Mouse (Mus musculus) liver, adult (tissue): ENCODE measurements around the gene Calm2.
A peak's percentile ranks its signal among the peaks of the same experiment; 100 is the strongest.

ENCODE experiments used
- GATA4 ChIP-seq: IDR thresholded peaks from 2 replicates; pipeline ENCODE4 v1.6.1; 2014; ENCODE audit warnings: mild to moderate bottlenecking, low read length; ENCODE audit not compliant: insufficient replicate concordance

The Calm2 gene

DNA sequence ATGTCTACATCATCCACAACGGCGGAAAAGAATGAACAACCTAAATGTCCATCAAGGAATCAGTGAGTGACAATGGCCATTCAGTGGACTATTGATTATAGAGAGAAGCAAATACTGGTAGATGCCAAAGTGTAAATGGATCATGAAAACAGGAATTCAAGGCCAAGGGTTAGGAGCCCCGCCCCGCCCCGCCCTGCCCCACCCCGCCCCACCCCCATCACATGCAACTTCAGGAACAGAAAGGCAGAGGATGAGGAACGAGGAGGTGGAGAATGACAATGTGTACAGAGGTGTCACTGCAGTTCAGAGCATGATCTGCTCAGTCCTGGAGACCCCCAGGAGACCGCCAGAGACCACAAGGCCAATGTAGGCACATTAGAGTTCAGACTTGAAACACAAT is 23.5 kb upstream of the Calm2 start:
- no peak for TF ChIP-seq GATA4

DNA sequence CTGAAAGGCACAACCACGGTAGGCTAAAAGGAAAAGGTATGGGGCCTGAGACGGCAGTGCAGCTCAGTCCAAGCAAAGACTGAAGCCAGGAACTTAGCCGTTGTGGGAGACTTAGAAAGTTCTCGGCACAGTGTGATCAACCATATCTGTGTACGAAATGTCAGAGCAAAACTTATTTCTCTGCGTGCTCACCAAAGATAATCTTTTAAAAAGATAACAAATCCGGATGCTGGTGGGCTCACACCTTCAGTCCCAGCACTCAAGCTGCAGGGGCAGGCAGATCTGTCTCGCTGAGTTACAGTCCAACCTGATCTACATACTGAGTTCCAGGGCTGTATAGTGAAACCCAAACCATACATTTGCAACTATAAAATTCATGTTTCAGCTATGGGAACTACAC is 22.7 kb upstream of the Calm2 start:
- TF ChIP-seq GATA4 = no peak

DNA sequence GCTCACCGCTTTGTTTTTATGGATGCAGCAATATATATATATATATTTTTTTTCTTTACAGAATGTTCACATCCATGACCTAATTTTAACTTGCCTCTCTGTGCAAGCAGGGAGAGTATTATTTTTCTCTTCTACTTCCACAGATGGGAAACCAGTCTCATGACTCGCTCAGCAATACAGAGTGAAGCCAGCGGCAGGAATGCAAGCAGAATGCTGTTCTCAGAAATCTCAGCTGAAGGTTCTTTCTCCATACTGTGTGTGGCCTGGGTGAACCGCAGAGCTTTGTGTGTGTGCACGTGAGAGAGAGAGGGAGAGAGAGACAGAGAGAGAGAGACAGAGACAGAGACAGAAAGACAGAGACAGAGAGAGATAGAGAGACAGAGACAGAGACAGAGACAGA is 21.9 kb upstream of the Calm2 start:
- TF ChIP-seq GATA4 = no peak

DNA sequence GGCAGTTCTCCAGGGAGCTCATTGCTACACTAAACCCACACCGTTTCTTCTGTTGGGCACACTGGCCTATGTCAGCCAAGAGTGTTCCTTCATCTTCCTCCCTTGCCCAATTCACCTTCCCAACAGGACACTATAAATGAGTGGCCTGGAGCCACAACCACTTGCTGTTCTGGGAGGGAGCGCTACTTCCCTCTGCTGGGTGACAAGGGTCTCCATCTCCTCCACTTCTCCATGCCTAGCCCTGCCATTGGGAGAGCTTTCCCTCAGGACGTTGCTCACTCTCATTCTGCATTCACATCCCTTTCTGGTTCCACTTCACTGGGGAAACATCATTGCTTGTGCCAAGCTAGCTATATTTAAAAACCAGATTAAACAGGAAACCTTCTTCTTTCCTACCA is 14.8 kb upstream of the Calm2 start:
- no peak for TF ChIP-seq GATA4

DNA sequence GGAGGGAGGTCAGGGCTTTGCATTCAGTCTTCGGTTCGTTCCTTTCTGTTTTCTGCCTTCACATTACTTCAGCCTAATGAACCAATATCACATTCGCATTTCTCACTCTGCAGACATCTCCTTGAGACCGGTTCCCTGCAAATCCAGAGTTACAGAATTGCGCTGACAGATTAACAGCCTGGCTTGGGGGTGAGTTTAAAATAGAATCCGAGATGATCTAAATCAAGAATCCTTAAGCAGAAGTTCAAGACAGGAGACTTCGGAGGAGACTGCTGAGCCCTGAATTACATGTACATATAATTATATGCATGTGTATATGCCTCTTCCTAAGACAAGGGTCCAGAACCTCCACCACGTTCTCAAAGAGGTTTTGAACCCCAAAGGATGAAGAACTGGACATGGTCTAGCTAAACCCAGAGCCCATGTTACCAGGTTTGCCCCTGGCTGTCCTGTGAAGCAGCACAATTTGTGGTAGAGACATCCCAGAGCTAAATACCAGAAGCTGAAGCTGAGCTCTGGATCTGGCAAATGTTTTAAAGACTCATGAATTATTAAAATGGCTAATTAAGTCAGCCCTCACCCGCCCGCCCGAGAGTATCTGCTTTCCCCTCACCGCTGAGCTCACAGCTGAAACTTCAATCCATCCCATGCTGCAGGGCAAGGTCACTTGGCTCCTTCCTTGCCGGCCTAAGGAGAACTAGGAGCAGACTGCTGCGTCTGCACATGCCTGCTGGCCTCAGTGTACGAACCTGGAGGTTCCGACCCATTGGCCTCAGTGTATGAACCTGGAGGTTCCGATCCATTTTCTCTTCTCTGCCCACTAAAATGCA is 14.1 kb upstream of the Calm2 start:
- no peak for TF ChIP-seq GATA4

DNA sequence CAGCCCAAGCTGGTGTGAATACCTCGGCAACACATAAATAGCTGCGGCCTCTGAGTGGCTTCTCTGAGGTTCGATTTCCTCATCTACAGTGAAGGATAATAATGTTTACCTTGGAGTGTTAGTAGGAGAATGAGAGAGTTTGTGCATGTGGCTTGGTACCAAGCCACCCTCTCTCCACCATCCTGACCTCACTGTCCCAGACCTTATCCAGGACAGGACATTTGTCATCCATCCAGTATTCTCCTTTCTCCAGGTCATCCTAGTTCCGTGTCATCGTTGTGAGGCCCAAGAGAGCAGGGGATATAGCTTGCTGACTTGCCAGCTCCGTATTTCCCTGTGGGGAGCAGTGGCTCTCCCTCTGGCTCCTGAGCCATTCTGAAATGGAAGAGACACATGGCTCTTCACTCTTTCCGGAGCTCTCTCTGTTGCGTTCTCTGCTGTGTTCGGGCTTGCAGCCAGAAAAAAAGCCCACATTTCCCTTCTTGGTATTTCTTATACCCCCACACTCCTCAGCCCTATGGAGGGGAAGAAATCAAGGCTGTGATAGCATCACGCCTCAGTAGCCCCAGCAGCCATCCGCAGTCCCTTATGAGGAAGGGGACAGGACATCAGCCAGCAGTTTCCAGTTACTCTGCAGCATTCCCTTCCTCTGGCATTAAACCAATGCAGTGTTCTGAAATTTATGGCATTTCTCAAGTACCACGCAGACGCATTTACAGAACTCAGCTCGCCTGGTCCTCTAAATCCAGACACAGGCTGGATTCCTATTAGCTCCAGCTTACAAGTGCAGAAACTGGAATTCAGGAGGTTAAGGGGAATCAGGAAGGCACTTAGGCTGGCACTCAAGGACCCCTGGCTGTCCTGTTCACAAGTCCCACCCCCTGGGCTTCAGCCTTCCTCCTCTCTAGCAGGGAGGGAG is 13.3 kb upstream of the Calm2 start:
- no peak for TF ChIP-seq GATA4

DNA sequence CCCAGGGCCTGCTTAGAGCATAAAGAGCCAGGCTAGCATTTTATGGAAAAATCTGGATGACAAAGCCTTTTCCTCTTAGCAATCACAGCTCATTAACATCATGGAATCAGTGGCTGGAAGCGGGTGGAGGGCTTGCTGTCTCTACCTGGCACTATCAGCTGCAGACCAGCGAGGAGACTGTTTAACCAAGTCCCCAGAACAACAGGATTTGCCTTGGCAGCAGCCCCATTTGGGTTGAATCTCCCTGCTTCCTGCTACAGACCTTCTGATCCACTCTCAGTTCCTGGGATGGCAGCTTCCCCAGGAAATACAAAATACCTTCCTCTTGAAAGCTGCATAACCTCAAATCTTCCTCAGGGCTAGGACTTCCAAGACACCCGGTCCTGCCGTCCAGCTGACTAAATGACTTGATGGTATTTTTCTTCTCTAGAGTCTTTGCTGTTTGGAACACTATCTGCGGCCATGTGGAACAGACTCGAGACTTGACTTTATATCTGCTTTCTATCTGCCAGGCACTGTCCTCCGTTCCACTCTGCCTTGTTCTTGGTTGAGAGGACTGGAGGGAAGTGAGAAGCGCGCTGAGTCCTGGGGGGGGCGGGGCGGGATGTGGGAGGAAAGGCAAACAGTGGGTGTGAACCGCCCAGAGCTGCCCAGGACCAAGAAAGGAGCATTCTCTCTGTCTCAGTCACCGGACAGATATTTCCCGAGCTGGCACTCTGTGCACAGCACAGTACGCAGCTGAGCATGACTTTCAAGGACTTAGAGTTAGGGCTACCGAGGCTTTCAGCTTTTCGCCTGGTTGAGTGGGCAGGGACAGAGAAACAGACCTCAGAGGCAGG is 12.4 kb upstream of the Calm2 start:
- peak; percentile 29; the same call in 1 of the 2 replicates for TF ChIP-seq GATA4

DNA sequence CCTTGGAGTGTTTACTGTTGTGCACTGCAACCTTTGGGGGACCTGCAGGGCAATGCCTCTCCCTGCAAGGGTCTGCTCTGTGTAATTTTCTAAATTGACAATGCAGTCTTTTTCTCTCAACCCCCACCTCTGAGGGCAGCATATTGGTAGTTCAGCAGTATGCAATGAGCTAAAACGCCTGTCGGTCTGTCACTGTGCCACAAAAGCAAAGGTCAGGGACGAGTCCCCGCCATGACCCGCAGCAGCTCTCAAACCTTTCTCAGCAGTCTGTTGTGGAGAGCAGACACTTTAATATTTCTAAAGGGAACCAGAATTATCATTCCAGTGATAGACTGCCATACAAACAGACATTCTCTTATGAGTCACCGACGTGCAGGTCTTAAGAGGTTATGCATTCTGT is 11.2 kb upstream of the Calm2 start:
- no peak for TF ChIP-seq GATA4

DNA sequence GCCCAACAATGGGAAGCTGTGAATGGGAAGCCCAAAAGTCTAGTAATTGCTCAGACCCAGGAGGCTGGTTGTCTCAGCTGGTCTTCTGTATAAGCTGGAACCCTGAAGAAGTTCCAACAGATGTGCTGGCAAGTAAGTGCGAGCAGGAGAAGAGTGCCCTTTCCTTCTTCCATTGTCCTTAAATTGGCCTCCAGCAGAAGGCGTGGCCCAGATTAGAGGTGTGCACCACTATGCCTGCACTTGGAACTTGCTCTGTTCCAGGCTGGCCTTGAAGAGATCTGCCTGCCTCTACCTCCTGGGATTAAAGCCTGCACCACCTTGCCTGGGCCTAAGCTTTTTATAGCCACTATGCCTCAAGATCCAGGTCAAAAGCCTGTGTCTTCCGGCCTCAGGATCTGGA is 7.4 kb upstream of the Calm2 start:
- no peak for TF ChIP-seq GATA4

DNA sequence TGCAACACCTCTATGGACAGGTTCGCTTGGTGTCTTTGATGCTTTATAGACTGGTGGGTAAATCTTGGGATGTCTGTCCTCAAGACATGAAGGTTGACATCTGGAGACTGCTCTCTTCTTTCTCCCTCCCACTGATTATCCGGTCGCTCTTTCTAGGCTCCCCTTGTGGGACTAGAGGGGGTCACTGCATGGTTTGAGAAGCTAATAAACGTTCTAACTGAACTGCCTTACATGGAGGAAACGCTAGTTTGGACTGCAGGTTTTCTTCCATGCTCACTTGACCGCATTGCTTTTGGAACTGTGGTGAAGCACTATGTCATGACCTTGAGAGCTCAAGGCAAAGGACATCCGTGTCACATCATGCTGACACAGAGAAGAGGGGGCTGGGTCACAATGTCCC is 6.6 kb upstream of the Calm2 start:
- TF ChIP-seq GATA4 = no peak

DNA sequence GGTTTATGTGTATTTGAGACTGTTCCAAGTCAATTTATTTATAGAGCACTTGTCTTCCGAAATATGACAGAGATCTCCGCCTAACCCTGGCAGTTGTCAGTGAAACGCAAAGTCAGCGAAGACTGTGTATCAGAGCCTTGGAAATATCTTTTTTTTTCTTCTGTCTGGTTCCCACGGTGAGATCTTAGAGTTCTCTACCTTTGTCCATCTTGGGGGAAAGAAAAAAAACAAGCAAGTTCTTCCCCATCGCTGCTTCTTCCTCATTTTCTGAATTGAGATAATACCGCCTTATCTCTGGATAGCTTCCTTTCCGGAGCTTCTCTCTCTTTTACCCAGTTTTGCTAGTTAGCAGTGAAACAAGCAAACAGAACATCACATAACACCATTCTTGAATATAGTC is 2.1 kb upstream of the Calm2 start:
- peak; percentile 72 for TF ChIP-seq GATA4

DNA sequence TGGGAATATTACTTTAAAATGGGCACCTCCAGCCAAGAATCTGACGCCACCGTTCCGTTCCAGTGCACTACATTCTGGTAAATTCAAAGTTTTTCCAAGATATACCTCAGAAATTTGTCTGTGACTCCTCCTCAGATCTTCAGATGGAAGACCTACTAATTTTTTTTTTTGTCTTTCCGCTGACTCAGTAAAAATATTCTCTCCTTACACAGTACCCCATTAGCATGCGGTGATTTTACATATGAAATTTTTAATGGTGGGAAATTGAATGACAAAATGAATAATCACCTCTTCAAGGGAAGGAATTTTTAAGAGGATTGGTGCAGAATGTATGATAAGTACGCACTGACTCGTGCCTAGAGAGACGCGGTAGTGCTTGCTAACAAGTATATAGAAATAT is 1.6 kb upstream of the Calm2 start:
- no peak for TF ChIP-seq GATA4

DNA sequence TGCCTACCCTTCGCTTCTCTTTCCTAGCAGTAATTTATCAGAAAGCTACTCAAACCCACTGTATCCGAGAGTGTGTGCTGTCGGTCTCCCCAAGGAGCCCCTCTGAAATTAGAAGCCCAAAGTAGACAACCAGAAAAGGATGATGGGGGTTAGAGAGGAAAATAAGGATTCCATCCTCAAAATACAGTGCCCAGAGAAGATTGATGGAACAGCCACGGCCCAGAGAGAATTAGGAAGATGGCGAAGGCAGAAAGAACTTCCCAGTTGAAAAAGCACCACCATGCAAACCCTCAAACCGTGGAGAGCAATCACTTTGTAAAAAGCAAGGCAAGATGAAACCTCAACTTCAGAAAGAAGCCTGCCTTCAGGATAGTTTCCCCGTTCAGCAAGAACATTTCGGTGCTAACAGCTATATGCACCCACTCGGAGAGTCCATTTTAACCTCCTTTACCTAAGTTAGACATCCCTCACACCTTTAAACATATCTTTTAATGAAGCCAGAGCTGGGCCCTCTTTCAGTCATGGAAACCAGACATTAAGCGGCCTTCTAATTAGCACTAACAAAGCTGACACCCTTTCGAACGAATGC is 971 bp upstream of the Calm2 start:
- no peak for TF ChIP-seq GATA4

DNA sequence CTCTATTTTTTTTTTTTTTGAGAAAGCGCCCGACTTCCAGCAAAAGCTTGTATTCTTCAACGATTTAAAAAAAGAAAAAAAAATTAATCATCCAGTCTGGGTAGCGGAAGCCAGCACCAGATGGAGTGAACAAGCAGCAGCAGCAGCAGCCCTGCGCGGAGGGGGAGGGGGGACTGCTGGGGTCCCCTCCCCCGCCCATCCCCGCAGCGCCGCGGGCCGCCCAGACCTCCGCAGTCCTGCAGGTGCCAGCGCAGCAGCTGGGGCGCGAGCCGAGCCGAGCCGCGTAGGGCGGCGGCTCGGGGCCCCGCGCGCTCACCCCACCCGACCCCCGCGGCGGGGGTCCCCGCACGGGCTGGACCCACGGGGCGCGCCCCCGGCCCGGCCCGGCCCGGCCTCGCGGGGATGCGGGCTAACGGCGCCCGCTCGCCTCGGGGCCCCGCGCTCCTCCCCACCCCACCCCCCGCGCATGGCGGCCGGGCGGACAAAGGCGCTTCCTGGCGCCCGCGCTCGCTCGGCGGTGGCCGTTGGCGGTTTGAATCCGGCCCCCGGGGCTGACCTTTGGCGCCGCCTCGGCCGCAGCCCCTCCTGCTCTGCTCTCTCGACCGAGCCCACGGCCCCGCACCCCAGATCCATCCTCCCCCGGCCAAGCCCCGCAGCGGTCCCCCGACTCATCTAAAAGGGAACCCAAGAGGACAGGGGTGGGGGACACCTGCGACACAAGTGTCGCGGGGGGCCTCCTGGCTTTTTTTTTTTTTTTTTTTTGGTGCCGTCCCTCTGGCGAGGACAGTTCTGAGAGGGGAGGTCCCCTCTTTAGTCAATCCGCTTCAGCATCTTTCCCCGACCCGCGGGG is 593 bp downstream of the Calm2 start:
- no peak for TF ChIP-seq GATA4

DNA sequence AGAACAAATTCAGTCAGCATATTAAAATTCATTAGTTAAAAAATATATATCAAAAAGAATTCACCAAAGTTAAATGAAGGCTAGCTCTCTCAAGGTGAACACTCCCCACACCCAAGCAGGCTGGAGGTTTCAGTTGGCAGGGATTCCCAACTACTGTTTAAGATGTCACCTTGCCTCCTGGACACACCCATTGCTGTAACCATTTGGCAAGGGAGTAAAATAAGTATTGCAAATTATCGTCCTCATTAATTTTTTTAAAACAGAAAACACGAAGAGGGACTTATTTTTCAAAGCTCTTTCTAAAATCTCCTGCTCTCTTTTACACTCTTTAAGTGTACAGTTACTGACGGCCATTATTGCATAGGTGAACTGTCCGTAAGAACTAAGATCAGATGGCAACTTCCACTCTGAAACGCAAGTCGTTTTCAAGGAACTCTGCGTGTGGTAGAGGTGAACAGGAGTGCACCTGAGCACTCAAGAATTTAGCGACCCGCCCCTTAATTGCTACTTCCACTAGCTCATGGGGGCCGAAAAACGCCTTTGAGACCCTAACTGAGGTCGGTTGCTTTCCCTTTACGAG is 1.3 kb downstream of the Calm2 start:
- TF ChIP-seq GATA4 = no peak
